Mouse (Mus musculus) CH12.LX (cell line): Measurements from ENCODE around the gene Mcl1. TPM values are rescaled to one million over a fixed set of nuclear protein-coding genes. Genes with fewer than 3 reads are reported as not detected.
A peak's percentile ranks its signal among the peaks of the same experiment; 100 is the strongest.

Experiments
- DNase-seq: peaks from one replicate; pipeline ENCODE4 v3.0.0-alpha.2; 2013; ENCODE audit errors: extremely low read depth
- H3K27ac ChIP-seq: 2 replicates; pipeline ENCODE4 v1.5.1; 2012; ENCODE audit warnings: low read depth, mild to moderate bottlenecking, control low read depth, moderate library complexity; ENCODE audit not compliant: insufficient read depth
- H3K27me3 ChIP-seq: replicated peaks from 2 replicates; pipeline ENCODE3; 2012; ENCODE audit warnings: inconsistent platforms
- H3K36me3 ChIP-seq, 2 experiments: replicated peaks in 1 of 2; 2 replicates each; pipeline versions ENCODE3 to v1.6.1; 2012; ENCODE audit warnings: inconsistent platforms in 1 of 2, low read length in 1 of 2, mild to moderate bottlenecking in 1 of 2, mixed read lengths in 1 of 2, moderate library complexity in 1 of 2; ENCODE audit not compliant: control insufficient read depth in 1 of 2, insufficient read depth in 1 of 2
- H3K4me1 ChIP-seq, 2 experiments: 2 replicates each; pipeline ENCODE4 v1.6.1; 2012; ENCODE audit warnings: inconsistent platforms in 1 of 2, moderate library complexity in 1 of 2; ENCODE audit not compliant: insufficient read depth in 2 of 2, control insufficient read depth in 1 of 2
- H3K4me2 ChIP-seq: 2 replicates; pipeline ENCODE4 v1.6.1; 2012; ENCODE audit warnings: low read depth, mild to moderate bottlenecking, control low read depth; ENCODE audit not compliant: poor library complexity, insufficient read depth, severe bottlenecking
- H3K4me3 ChIP-seq, 3 experiments: fragments of 150-350 bp in 1 of 3; sonication (generic) in 1 of 3; replicated peaks in 1 of 3; 2 replicates each; pipeline versions ENCODE3 to v1.5.1; 2011 to 2012; ENCODE audit warnings: low read depth in 2 of 3, low read length in 2 of 3, mild to moderate bottlenecking in 2 of 3, moderate library complexity in 2 of 3, control low read depth in 1 of 3, improper control_type of control experiment in 1 of 3, inconsistent platforms in 1 of 3, mixed read lengths in 1 of 3; ENCODE audit not compliant: poor library complexity in 1 of 3
- H3K79me2 ChIP-seq: replicated peaks from 2 replicates; pipeline ENCODE4 v1.6.1; 2012; ENCODE audit warnings: mild to moderate bottlenecking, moderate library complexity; ENCODE audit not compliant: control insufficient read depth, poor library complexity, insufficient read depth, severe bottlenecking; ENCODE audit errors: extremely low read depth
- H3K9ac ChIP-seq: 2 replicates; pipeline ENCODE4 v1.6.1; 2012; ENCODE audit warnings: low read depth, mild to moderate bottlenecking, control low read depth, moderate library complexity; ENCODE audit not compliant: insufficient read depth
- H3K9me3 ChIP-seq: replicated peaks from 2 replicates; pipeline ENCODE3; 2012; ENCODE audit warnings: low read length, inconsistent platforms, mixed read lengths
- CHD1 ChIP-seq: IDR thresholded peaks from 2 replicates; pipeline ENCODE4 v1.6.1; 2012; ENCODE audit warnings: low read depth, low read length, improper control_type of control experiment, inconsistent platforms
- CHD2 ChIP-seq: IDR thresholded peaks from 2 replicates; pipeline ENCODE4 v1.6.1; 2011; ENCODE audit warnings: low read length, improper control_type of control experiment
- E2F4 ChIP-seq: IDR thresholded peaks from 2 replicates; pipeline ENCODE4 v1.6.1; 2011; ENCODE audit warnings: low read depth, low read length, improper control_type of control experiment; ENCODE audit not compliant: insufficient replicate concordance
- ELF1 ChIP-seq: IDR thresholded peaks from 2 replicates; pipeline ENCODE4 v1.6.1; 2014; ENCODE audit warnings: low read depth, mild to moderate bottlenecking, inconsistent platforms, low read length, improper control_type of control experiment
- GABPA ChIP-seq: IDR thresholded peaks from 2 replicates; pipeline ENCODE4 v1.6.1; 2012; ENCODE audit warnings: low read depth, low read length, improper control_type of control experiment, inconsistent platforms; ENCODE audit not compliant: insufficient replicate concordance
- HCFC1 ChIP-seq: IDR thresholded peaks from 2 replicates; pipeline ENCODE4 v1.6.1; 2012; ENCODE audit warnings: low read depth, mild to moderate bottlenecking, inconsistent platforms, low read length, improper control_type of control experiment
- JUN ChIP-seq: IDR thresholded peaks from 2 replicates; pipeline ENCODE4 v1.6.1; 2011; ENCODE audit warnings: low read depth, mild to moderate bottlenecking, low read length, improper control_type of control experiment, moderate library complexity; ENCODE audit not compliant: insufficient read depth
- JUND ChIP-seq: conservative IDR thresholded peaks from 2 replicates; pipeline ENCODE4 v1.6.1; 2011; ENCODE audit warnings: low read depth, low read length, improper control_type of control experiment
- KAT2A ChIP-seq: IDR thresholded peaks from 2 replicates; pipeline ENCODE4 v1.6.1; 2012; ENCODE audit warnings: low read length, improper control_type of control experiment, inconsistent platforms; ENCODE audit not compliant: insufficient replicate concordance
- MAX ChIP-seq: IDR thresholded peaks from 2 replicates; pipeline ENCODE4 v1.6.1; 2011; ENCODE audit warnings: low read length, improper control_type of control experiment
- MEF2A ChIP-seq: IDR thresholded peaks from 2 replicates; pipeline ENCODE4 v1.6.1; 2014; ENCODE audit warnings: low read depth, mild to moderate bottlenecking, inconsistent platforms, low read length, improper control_type of control experiment, borderline replicate concordance
- NRF1 ChIP-seq: IDR thresholded peaks from 2 replicates; pipeline ENCODE4 v1.6.1; 2014; ENCODE audit warnings: low read depth, mild to moderate bottlenecking, inconsistent platforms, low read length, improper control_type of control experiment, moderate library complexity
- PAX5 ChIP-seq: IDR thresholded peaks from 2 replicates; pipeline ENCODE4 v1.6.1; 2012; ENCODE audit warnings: low read length, inconsistent platforms, mixed read lengths
- POLR2A ChIP-seq: IDR thresholded peaks from 2 replicates; pipeline ENCODE4 v1.6.1; 2011; ENCODE audit warnings: low read depth, mild to moderate bottlenecking, improper control_type of control experiment, low read length
- RAD21 ChIP-seq: IDR thresholded peaks from 2 replicates; pipeline ENCODE4 v1.6.1; 2011; ENCODE audit warnings: low read depth, mild to moderate bottlenecking, low read length, improper control_type of control experiment, moderate library complexity
- RCOR1 ChIP-seq: conservative IDR thresholded peaks from 2 replicates; pipeline ENCODE4 v1.6.1; 2012; ENCODE audit warnings: low read depth, mild to moderate bottlenecking, inconsistent platforms, low read length, improper control_type of control experiment
- SIN3A ChIP-seq: IDR thresholded peaks from 2 replicates; pipeline ENCODE4 v1.6.1; 2012; ENCODE audit warnings: low read length, improper control_type of control experiment, inconsistent platforms
- TBP ChIP-seq: conservative IDR thresholded peaks from 2 replicates; pipeline ENCODE4 v1.6.1; 2011; ENCODE audit warnings: low read depth, low read length, improper control_type of control experiment
- UBTF ChIP-seq: IDR thresholded peaks from 2 replicates; pipeline ENCODE4 v1.6.1; 2012; ENCODE audit warnings: low read depth, mild to moderate bottlenecking, inconsistent platforms, low read length, improper control_type of control experiment, moderate library complexity
- USF1 ChIP-seq: IDR thresholded peaks from 2 replicates; pipeline ENCODE4 v1.6.1; 2014; ENCODE audit warnings: low read depth, mild to moderate bottlenecking, inconsistent platforms, low read length, improper control_type of control experiment
- USF2 ChIP-seq: conservative IDR thresholded peaks from 2 replicates; pipeline ENCODE4 v1.6.1; 2011; ENCODE audit warnings: low read depth, low read length, improper control_type of control experiment
- ZC3H11A ChIP-seq: IDR thresholded peaks from 2 replicates; pipeline ENCODE4 v1.6.1; 2012; ENCODE audit warnings: low read depth, mild to moderate bottlenecking, inconsistent platforms, low read length, improper control_type of control experiment
- ZKSCAN1 ChIP-seq: IDR thresholded peaks from 2 replicates; pipeline ENCODE4 v1.6.1; 2012; ENCODE audit warnings: low read depth, inconsistent platforms, low read length, improper control_type of control experiment, borderline replicate concordance
- ZMIZ1 ChIP-seq: IDR thresholded peaks from 2 replicates; pipeline ENCODE4 v1.6.1; 2012; ENCODE audit warnings: low read depth, mild to moderate bottlenecking, inconsistent platforms, low read length, improper control_type of control experiment
- ZNF384 ChIP-seq: IDR thresholded peaks from 2 replicates; pipeline ENCODE4 v1.6.1; 2012; ENCODE audit warnings: low read depth, low read length, improper control_type of control experiment, inconsistent platforms
- dilution Hi-C: fragments of 300-500 bp; cut with MboI; formaldehyde crosslinking; loops from 2 replicates; pipeline ENCODE4 v1.14.3; 2020; ENCODE audit warnings: low sequenced_read_pairs; ENCODE audit not compliant: extremely low pct_unique_long_range_greater_than_20kb, extremely low pct_ligation_motif_present
- in situ Hi-C: fragments of 300-500 bp; cut with MboI; formaldehyde crosslinking; loops from 3 replicates; pipeline ENCODE4 v1.14.3; 2019; ENCODE audit warnings: low sequenced_read_pairs, low pct_ligation_motif_present, low pct_unique_long_range_greater_than_20kb, mixed read lengths
- polyA plus RNA-seq: library from polyadenylated mRNA; unstranded; fragments of >175 nt; gene quantifications from 2 replicates; pipeline ENCODE4 v1.2.1, GENCODE M21; 2012; ENCODE audit warnings: low read depth; ENCODE audit not compliant: insufficient read length
- total RNA-seq, 2 experiments: library from RNA; depleted of rRNA; stranded (reverse); fragments of 300-350 nt in 1 of 2; fragments of >200 nt in 1 of 2; gene quantifications; 2 replicates each; pipeline ENCODE4 v1.2.3; 2012 to 2014

Gene Mcl1
- total and polyA plus RNA-seq, 3 experiments: 95.9 to 225 (median 188) TPM

DNA sequence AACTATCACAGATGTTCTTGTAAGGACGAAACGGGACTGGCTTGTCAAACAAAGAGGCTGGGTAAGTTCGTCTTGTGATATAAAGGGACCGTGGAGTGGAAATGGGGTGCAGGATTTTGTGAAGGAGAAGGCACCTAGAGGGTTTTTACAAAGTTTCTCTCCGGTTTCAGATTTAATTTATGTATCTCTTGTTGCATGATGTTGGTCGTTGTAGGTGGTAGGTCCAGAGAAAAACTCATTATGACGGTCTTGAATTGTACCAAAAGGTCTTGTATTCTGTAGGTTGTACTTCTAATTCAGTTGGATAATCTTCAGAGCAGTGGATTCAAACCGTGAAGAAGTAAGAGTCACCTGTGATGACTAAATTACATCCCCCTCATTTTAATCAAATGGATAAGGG is 1.4 kb downstream of the Mcl1 start:
- H3K4me1 ChIP-seq: peaks cover 11 to 53% of the 10 kb centered on the region in 2 experiments
- in situ Hi-C loops: loop anchor here (10.0 kb wide), 1 partner anchor 565 kb away; the partner anchor contains the start of genes Hist2h2ac and Hist2h2be
- TF ChIP-seq UBTF: peak; percentile 7; the same call in 1 of the 2 replicates
- no peak for TF ChIP-seq RCOR1
- TF ChIP-seq PAX5: no peak
- TF ChIP-seq MEF2A: no peak
- TF ChIP-seq GABPA: no peak
- TF ChIP-seq RAD21: no peak
- TF ChIP-seq NRF1: no peak
- peak; percentile 15; the same call in 1 of the 2 replicates for TF ChIP-seq SIN3A
- TF ChIP-seq ELF1: no peak
- TF ChIP-seq ZMIZ1: peak; percentile 66; the same call in 1 of the 2 replicates
- TF ChIP-seq ZKSCAN1: no peak
- TF ChIP-seq USF1: no peak
- TF ChIP-seq ZNF384: no peak
- no peak for TF ChIP-seq CHD2
- no peak for TF ChIP-seq MAX
- no peak for TF ChIP-seq KAT2A
- no peak for TF ChIP-seq JUN
- TF ChIP-seq CHD1: peak; percentile 77; the same call in 1 of the 2 replicates
- no peak for TF ChIP-seq ZC3H11A
- no peak; the same call in 1 of the 2 replicates for TF ChIP-seq HCFC1
- TF ChIP-seq JUND: no peak
- TF ChIP-seq TBP: no peak
- no peak for TF ChIP-seq USF2
- no peak for TF ChIP-seq E2F4
- no peak for TF ChIP-seq POLR2A
- TF ChIP-seq, all 38 proteins: peak for 4
- dilution Hi-C loops: no loop called here
- Histone ChIP-seq H3K4me2 (peak overlapping the region; percentile 93), H3K27me3 (no peaks in the 10 kb centered on the region), H3K9ac (peak overlapping the region; percentile 97), H3K4me3 (peak overlapping the region; percentile 91 to 98 (median 91)), H3K79me2 (peaks cover 59% of the 10 kb centered on the region), H3K36me3 (peaks cover 34 to 50% of the 10 kb centered on the region in 2 experiments), H3K27ac (peak overlapping the region; percentile 84), H3K9me3 (no peaks in the 10 kb centered on the region)
- DNase-seq: no peak
